Mouse (Mus musculus) intestine, embryonic 15.5 days (tissue): ENCODE measurements around the gene Mrpl54. TPM values are rescaled to one million over a fixed set of nuclear protein-coding genes. Genes with fewer than 3 reads are reported as not detected.

ENCODE experiments used
- ATAC-seq: fragments of 200-750 bp; cut with Nextera tagmentation; 2 replicates; pipeline ENCODE4 v1.8.0; 2017; ENCODE audit warnings: moderate TSS enrichment, moderate library complexity
- H3K27ac ChIP-seq: fragments of 300-500 bp; sonication (generic); 2 replicates; pipeline ENCODE4 v1.5.1; 2015; ENCODE audit warnings: mild to moderate bottlenecking, inconsistent platforms
- H3K27me3 ChIP-seq: fragments of 300-500 bp; sonication (generic); replicated peaks from 2 replicates; pipeline ENCODE4 v1.6.1; 2015; ENCODE audit warnings: inconsistent platforms
- H3K36me3 ChIP-seq: fragments of 300-500 bp; sonication (generic); 2 replicates; pipeline ENCODE4 v1.6.1; 2015; ENCODE audit warnings: inconsistent platforms
- H3K4me1 ChIP-seq: fragments of 300-500 bp; sonication (generic); replicated peaks from 2 replicates; pipeline ENCODE4 v1.6.1; 2015; ENCODE audit warnings: inconsistent platforms
- H3K4me2 ChIP-seq: fragments of 300-500 bp; sonication (generic); replicated peaks from 2 replicates; pipeline ENCODE4 v1.6.1; 2015; ENCODE audit warnings: mild to moderate bottlenecking, inconsistent platforms
- H3K4me3 ChIP-seq: fragments of 300-500 bp; sonication (generic); replicated peaks from 2 replicates; pipeline ENCODE4 v1.5.1; 2015; ENCODE audit warnings: inconsistent platforms
- H3K9ac ChIP-seq: fragments of 300-500 bp; sonication (generic); 2 replicates; pipeline ENCODE4 v1.6.1; 2015; ENCODE audit warnings: inconsistent platforms
- H3K9me3 ChIP-seq: fragments of 300-500 bp; sonication (generic); 2 replicates; pipeline ENCODE4 v1.6.1; 2016; ENCODE audit warnings: inconsistent platforms
- WGBS: fragments of 180-500 bp; shearing (Covaris S2); methylation state at CpG from one replicate; pipeline ENCODE4 v1.1.7; 2015; 5-methylcytosine and 5-hydroxymethylcytosine counted together
- polyA plus RNA-seq: library from polyadenylated mRNA; unstranded; fragments of >200 nt; fragmentation: Nextera tagmentation; extraction: Ambion mirVana; gene quantifications from 2 replicates; pipeline ENCODE4 v1.2.1, GENCODE M21; 2015

Mrpl54 gene
- polyA plus RNA-seq, 1 experiment from 2014 or later = 242 TPM

- H3K4me2 ChIP-seq = no peak overlapping the region; the same call in 1 of the 2 replicates
- no peak overlapping the region for H3K4me3 ChIP-seq
- H3K4me1 ChIP-seq = peaks cover 10% of the 10 kb centered on the region
- WGBS = 28% methylated on average over 10 of the region's 10 CpGs
- H3K27me3 ChIP-seq = peaks cover 14% of the 10 kb centered on the region
- no peak overlapping the region for H3K27ac ChIP-seq
- H3K36me3 ChIP-seq = no peaks in the 10 kb centered on the region
- H3K9ac ChIP-seq = no peak overlapping the region
- 0 out of 2 replicates have a peak, but pooled peaks have one; percentile 24 for ATAC-seq
- H3K9me3 ChIP-seq = no peaks in the 10 kb centered on the region
Observed at GRCm38 (mm10) chr10:81279496-81279895, 12.8 kb upstream of the Mrpl54 start.

GRCm38 (mm10) chr10:81277676-81278075 lies 10.9 kb upstream of the Mrpl54 start:
- 77% methylated on average over 22 of the region's 22 CpGs for WGBS
- Histone ChIP-seq H3K4me1 (peaks cover 6% of the 10 kb centered on the region), H3K4me2 (no peak overlapping the region), H3K36me3 (peaks cover 11% of the 10 kb centered on the region), H3K27ac (no peak overlapping the region), H3K4me3 (no peak overlapping the region), H3K9me3 (no peaks in the 10 kb centered on the region), H3K27me3 (no peaks in the 10 kb centered on the region), H3K9ac (no peak overlapping the region)
- no peak for ATAC-seq

- Histone ChIP-seq H3K4me2 (no peak overlapping the region), H3K9ac (no peak overlapping the region), H3K4me3 (no peak overlapping the region), H3K27me3 (no peaks in the 10 kb centered on the region), H3K4me1 (peaks cover 5% of the 10 kb centered on the region), H3K9me3 (no peaks in the 10 kb centered on the region), H3K27ac (no peak overlapping the region), H3K36me3 (peaks cover 21% of the 10 kb centered on the region)
- no peak for ATAC-seq
- 94% methylated on average over 19 of the region's 19 CpGs for WGBS
Observed at GRCm38 (mm10) chr10:81273842-81274241, 7.1 kb upstream of the Mrpl54 start.

GRCm38 (mm10) chr10:81272356-81272755 lies 5.6 kb upstream of the Mrpl54 start:
- H3K9me3 ChIP-seq = no peaks in the 10 kb centered on the region
- no peak overlapping the region for H3K27ac ChIP-seq
- H3K4me2 ChIP-seq = no peak overlapping the region
- WGBS = 90% methylated on average over 21 of the region's 21 CpGs
- peaks cover 21% of the 10 kb centered on the region for H3K36me3 ChIP-seq
- ATAC-seq = no peak
- no peak overlapping the region for H3K4me3 ChIP-seq
- peaks cover 7% of the 10 kb centered on the region for H3K4me1 ChIP-seq
- H3K9ac ChIP-seq = peak overlapping the region; percentile 24; the same call in 1 of the 2 replicates
- H3K27me3 ChIP-seq = no peaks in the 10 kb centered on the region

DNA sequence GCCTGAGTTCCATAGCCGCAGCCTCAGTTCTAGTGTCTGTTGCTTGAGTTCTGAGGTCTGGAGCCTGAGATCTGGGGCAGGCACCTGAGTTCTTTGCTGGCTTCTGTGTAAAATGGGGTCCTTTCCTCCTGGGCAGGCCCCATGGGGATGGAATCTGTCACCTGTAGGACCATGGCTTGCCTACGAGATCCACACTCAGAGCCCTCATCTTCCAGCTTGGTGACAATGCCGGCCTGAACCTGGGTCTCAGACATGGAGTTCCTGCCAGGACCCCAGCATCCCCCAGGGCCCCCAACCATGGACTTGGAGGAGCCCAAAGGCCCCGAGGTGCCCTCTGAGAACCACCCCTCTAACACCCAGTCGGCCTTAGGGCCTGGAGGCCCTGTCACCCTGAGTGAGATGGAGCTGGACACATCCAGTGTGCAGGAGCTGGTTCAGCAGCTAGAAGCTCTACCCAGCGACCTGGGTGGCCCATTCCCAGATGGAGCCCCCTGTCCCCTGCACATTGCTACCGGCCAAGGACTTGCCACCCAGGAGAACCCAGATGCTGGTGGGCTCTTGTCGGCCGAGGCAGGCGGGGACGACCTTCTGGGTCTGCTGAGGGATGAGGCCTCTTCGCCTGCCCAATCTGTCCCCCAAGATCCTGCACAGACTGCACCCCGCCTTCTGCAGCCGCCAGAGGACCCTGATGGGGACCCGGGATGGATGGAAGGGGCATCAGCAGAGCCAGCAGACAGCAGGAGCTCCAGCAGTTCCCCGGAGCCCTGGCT lies 2.1 kb upstream of the Mrpl54 start:
- H3K9ac ChIP-seq = peak overlapping the region; percentile 74
- peak overlapping the region; percentile 68 for H3K4me2 ChIP-seq
- H3K27ac ChIP-seq = no peak overlapping the region
- no peaks in the 10 kb centered on the region for H3K9me3 ChIP-seq
- WGBS = 81% methylated on average over 16 of the region's 16 CpGs
- H3K4me1 ChIP-seq = peaks cover 13% of the 10 kb centered on the region
- H3K36me3 ChIP-seq = peaks cover 32% of the 10 kb centered on the region
- no peaks in the 10 kb centered on the region for H3K27me3 ChIP-seq
- ATAC-seq = no peak
- H3K4me3 ChIP-seq = peak overlapping the region; percentile 63

- peak; percentile 65 for ATAC-seq
- H3K36me3 ChIP-seq = peaks cover 30% of the 10 kb centered on the region
- peak overlapping the region; percentile 74 for H3K9ac ChIP-seq
- no peaks in the 10 kb centered on the region for H3K27me3 ChIP-seq
- WGBS = 2% methylated on average over 23 of the region's 23 CpGs
- no peaks in the 10 kb centered on the region for H3K9me3 ChIP-seq
- H3K4me3 ChIP-seq = peak overlapping the region; percentile 63
- H3K27ac ChIP-seq = peak overlapping the region; percentile 42; the same call in 1 of the 2 replicates
- H3K4me1 ChIP-seq = peaks cover 13% of the 10 kb centered on the region
- peak overlapping the region; percentile 68 for H3K4me2 ChIP-seq
Observed at GRCm38 (mm10) chr10:81268056-81268455, 1.3 kb upstream of the Mrpl54 start.

DNA sequence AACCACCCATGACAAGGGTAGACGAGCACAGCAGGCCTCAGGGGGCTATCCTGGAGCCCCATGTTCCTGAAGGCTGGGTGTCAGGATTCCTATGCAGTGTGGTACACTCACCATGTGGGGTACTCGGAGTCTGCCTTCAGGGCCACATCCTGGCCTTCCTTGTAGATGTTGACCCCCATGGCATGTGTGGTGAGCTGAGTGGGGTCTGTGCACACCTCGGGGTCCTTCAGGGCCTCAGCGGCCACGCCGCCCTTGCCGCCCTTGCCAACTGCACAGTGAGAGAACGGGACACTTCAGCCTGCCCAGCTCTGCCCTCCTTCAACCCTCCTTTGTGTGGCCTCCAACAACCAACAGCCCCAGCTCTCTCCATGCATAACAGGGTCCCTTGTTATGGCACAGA lies 1.2 kb downstream of the Mrpl54 start:
- WGBS = 94% methylated on average over 8 of the region's 8 CpGs
- Histone ChIP-seq H3K4me2 (peak overlapping the region; percentile 54), H3K4me3 (peak overlapping the region; percentile 72), H3K9ac (peak overlapping the region; percentile 18; the same call in 1 of the 2 replicates), H3K36me3 (peaks cover 21% of the 10 kb centered on the region), H3K9me3 (no peaks in the 10 kb centered on the region), H3K27ac (no peak overlapping the region), H3K27me3 (0 out of 2 replicates have a peak, but pooled peaks cover 2% of the 10 kb centered on the region), H3K4me1 (peaks cover 13% of the 10 kb centered on the region)
- ATAC-seq = no peak

DNA sequence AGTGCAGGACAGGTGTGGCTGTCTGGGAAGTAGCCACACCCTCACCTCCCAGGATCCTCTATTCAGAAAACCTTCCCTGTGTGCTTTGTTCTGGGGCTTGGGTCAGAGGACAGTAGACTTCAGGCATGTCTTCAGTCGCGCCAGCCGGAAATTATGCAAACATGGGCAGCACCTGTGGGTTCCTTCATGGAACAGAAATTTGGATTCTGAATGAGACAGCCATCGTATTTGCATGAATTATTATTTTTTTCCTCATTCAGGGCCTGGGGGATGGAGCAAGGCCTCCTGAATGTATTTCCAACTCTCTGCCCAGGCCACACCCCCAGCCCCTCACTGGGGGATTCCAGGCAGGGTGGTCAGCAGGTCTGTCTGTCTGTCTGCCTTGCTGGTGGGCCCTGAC lies 5.7 kb downstream of the Mrpl54 start:
- Histone ChIP-seq H3K4me3 (no peak overlapping the region), H3K27ac (no peak overlapping the region), H3K9me3 (no peaks in the 10 kb centered on the region), H3K4me2 (no peak overlapping the region), H3K27me3 (peaks cover 45% of the 10 kb centered on the region), H3K4me1 (peaks cover 19% of the 10 kb centered on the region), H3K36me3 (peaks cover 21% of the 10 kb centered on the region), H3K9ac (no peak overlapping the region)
- WGBS = 80% methylated on average over 4 of the region's 4 CpGs
- ATAC-seq = no peak

- H3K4me1 ChIP-seq = peaks cover 13% of the 10 kb centered on the region
- no peaks in the 10 kb centered on the region for H3K9me3 ChIP-seq
- peaks cover 14% of the 10 kb centered on the region for H3K36me3 ChIP-seq
- ATAC-seq = no peak
- peaks cover 52% of the 10 kb centered on the region for H3K27me3 ChIP-seq
- WGBS = 42% methylated on average over 20 of the region's 21 CpGs
- H3K4me2 ChIP-seq = no peak overlapping the region
- H3K27ac ChIP-seq = no peak overlapping the region
- no peak overlapping the region for H3K4me3 ChIP-seq
- no peak overlapping the region for H3K9ac ChIP-seq
Observed at GRCm38 (mm10) chr10:81259225-81259884, 7.4 kb downstream of the Mrpl54 start.

- peaks cover 71% of the 10 kb centered on the region for H3K27me3 ChIP-seq
- 2% methylated on average over 62 of the region's 62 CpGs for WGBS
- peaks cover 18% of the 10 kb centered on the region for H3K4me1 ChIP-seq
- peak; percentile 29 for ATAC-seq
- H3K4me2 ChIP-seq = peak overlapping the region; percentile 89
- no peaks in the 10 kb centered on the region for H3K36me3 ChIP-seq
- H3K4me3 ChIP-seq = peak overlapping the region; percentile 41
- H3K9ac ChIP-seq = peak overlapping the region; percentile 48
- no peaks in the 10 kb centered on the region for H3K9me3 ChIP-seq
- no peak overlapping the region for H3K27ac ChIP-seq
Observed at GRCm38 (mm10) chr10:81257158-81258039, 9.3 kb downstream of the Mrpl54 start.

GRCm38 (mm10) chr10:81254886-81255285 lies 11.8 kb downstream of the Mrpl54 start:
- WGBS = 42% methylated on average over 1 of the region's 1 CpGs
- Histone ChIP-seq H3K4me1 (peaks cover 23% of the 10 kb centered on the region), H3K27ac (no peak overlapping the region), H3K9me3 (no peaks in the 10 kb centered on the region), H3K9ac (no peak overlapping the region), H3K27me3 (peaks cover 79% of the 10 kb centered on the region), H3K4me2 (no peak overlapping the region), H3K36me3 (no peaks in the 10 kb centered on the region), H3K4me3 (no peak overlapping the region)
- ATAC-seq = no peak
